Mouse (Mus musculus): ENCODE data around the gene Tsks.

GRCm38 (mm10) chr7:44960512-44960910, 17.5 kb downstream of the Tsks start:
- no peak for TF ChIP-seq CTCF (IDR thresholded peaks at IDR 0.05; ENCODE audit: low read depth)
- no peak for TF ChIP-seq EP300 (optimal IDR thresholded peaks at IDR 0.05)

Data from stomach, postnatal 0 days (tissue).